Mouse (Mus musculus) heart, postnatal 4 days (tissue): Measurements from ENCODE around the gene Mok. TPM values are rescaled to one million over a fixed set of nuclear protein-coding genes. Genes with fewer than 3 reads are reported as not detected.
A peak's percentile ranks its signal among the peaks of the same experiment; 100 is the strongest.
"Not testable (repeated sequence)": the region's sequence is repeated elsewhere in the genome, so short reads cannot be mapped to it uniquely, and the experiment has no call there.

Experiments
- DNase-seq: peaks from one replicate; pipeline ENCODE4 v3.0.0; 2021
- total RNA-seq, 2 experiments: library from RNA; stranded (reverse); gene quantifications; 2 replicates each; pipeline ENCODE4 v1.2.3; 2021

The Mok gene
- 1 to 10 TPM; 1.3 to 1.6 TPM for total RNA-seq

DNA sequence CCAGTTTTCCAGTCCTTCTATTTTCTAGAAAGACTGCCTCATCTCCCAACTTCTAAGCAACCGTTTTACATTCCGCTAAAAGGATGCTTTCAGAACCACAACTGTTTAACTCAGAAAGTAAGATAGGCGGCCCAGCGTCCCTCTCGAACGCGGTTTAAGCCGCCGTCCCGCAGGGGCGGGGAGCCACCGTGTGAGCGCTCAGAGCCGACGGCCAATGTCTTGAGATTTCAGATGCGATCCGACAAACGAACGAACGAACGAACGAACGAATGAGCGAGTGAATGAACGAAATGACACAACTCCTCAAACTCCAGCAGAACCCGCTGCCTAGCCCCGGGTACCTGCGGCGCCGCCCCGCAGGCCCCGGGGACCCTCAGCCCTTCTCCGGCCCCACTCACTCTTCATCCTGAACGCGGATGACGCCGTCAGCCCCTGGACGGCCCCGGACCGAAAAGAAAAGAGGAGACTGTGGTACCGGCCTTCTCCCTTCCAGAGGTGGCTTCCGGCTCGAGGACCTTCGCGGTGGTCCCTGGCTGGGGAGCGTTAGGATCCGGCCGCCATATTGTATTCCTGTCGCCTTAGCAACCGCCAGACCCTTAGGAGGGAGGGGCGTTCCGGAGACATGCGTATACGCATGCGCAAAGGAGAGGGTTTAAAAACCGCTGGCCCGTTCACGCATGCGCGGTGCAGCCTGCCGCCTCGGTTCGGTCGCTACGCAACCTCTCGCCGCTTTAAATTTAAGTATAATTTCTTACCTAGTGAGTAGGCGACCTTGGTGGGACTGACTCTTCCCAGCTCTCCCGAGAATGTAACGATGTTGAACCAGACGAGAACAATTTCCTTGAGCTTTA is at the start of gene Mok:
Gene Mok (minus strand): TSS at position 592 of the 851 bp plus-strand sequence.
- peak; percentile 98 for DNase-seq

DNA sequence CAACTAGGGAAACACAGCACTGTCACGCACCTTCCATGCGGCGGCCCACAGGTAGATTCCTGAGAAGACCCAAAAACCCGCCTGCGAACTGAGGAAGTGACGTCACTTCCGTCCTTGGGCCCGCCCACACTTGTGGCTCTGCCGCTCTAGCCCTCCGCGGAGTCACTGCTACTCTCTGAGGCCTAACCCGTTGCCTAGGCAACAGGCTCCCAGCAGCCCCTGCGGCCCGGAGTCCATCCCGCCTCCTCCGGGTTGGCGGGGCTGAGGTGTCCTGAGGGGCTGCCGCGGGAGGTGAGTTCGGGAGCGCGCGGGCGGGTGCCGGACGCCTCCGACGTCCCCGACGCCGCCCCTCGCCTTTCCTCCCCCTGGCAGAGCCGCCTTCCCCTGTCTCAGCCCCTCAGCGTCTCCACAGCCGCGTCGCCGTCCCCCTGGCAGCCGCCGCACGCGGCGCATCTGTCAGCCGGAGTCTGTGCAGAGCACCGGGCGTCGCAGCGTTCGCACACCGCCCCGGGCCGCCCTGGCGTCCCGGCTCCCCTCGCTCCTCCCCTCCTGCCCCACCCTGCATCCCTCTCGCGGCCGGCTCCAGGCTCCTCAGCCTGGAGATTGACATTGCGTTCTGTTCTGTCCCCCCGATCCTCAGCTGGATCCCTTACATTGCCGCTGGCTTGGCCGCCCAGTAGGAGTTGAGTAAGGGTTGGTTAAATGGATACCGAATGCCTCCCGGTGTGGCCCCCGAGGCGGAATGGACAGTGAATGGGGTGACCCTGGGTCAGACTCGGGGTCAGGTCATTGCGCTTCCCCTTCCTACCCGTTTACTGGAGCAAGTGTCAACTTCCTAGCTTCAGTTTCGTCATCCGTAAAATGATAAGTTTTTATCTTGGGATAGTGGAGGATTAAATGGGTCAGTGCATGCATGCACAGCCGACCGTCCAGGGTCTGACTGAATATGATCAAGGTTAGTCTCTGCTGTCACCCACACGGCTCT is 48.6 kb upstream of the Mok start, which contains the start of the genes Cinp and Tecpr2:
Gene Cinp (minus strand): TSS at position 110 of the 985 bp plus-strand sequence.
Gene Tecpr2 (plus strand): TSS at position 229 of the 985 bp plus-strand sequence.
- peak; percentile 96 for DNase-seq

DNA sequence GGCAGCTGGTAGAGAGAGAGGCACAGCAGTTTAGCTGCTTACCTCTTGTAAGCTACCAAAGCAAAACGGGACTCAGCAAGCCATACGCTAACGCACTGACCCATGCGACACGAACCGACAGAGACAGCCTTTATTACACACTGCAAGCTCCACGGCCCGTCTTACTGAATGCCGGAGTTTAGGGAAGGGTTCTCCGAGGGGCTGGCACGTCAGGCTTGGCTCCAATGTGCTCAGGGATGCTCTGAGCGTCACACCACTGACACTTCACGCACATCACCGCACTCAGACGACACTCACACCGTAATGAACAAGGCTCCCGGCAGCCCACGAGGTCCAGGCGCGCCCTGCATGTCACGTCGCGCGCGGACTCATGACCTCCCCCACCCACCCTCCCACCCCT is 47.9 kb upstream of the Mok start:
- DNase-seq = no peak

DNA sequence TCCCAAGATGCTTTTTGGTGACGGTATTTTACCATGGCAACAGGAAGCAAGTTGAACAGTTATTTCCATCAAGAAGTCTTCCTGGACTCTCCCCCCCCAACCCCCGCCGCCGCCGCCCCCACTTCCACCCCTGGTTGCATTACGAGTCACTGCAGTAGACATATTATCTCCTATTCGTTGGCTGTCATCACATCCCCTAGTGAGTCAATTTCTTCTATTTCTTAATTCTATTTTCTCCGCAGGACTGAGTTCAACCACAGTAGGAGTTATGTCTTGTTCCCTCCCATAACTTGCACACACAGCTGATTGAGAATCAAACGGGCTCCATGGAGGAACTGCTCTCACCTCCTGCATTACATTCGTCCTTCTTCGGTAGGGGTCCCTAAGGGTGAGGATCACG is 47.4 kb upstream of the Mok start:
- no peak for DNase-seq

DNA sequence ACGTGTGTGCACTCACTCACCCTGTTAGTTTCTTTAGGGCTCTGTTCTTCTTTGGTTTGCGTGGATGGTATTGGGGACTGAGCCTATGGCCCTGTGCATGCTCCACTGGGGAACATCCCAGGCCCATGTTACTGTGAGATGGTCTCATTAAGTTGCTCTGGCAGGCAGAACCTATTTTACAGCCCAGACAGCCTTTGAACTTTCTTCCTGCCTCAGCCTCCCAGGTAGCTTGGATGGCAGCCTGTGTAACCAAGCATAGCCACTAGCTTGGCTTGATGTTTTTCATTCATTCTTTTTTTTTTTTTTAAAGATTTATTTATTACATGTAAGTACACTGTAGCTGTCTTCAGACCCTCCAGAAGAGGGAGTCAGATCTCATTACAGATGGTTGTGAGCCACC is 44.5 kb upstream of the Mok start:
- no peak for DNase-seq

DNA sequence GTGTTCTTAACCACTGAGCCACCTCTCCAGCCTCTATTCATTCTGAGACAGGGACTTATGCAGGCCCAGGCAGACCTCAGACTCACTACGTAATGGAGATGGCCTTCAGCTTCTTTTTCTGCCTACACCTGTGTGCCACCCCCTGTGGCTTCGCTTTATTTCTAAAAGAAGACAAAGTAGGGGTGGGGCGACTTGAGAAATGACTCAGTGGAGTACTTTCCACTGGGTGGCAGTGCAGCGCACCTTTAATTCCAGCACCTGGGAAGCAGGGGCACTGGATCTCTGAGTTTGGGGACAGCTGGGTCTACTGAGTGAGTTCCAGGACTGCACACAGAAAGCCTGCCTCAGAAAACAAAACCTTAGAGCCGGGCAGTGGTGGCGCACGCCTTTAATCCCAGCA is 41.6 kb upstream of the Mok start:
- DNase-seq = no peak

DNA sequence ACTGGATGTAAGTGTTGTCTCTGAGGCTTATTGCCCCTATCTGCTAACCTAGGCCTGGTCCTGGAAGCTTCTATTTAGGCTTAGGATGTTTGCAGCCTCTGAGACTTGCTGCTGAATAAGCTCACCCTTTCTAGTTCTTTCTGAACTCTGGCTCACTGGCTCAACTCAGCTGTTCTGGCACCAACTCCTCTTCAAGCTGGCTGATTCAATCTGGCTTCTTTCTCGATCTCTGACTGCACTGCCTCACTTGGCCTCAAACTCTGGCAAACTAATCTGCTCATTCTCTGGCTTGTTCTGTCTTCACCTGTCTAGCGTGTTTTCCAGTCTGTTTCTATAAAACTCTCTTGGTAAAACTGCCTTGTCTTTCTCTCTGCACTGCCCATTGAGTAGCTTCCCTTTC is 34.6 kb upstream of the Mok start:
- DNase-seq = no peak

DNA sequence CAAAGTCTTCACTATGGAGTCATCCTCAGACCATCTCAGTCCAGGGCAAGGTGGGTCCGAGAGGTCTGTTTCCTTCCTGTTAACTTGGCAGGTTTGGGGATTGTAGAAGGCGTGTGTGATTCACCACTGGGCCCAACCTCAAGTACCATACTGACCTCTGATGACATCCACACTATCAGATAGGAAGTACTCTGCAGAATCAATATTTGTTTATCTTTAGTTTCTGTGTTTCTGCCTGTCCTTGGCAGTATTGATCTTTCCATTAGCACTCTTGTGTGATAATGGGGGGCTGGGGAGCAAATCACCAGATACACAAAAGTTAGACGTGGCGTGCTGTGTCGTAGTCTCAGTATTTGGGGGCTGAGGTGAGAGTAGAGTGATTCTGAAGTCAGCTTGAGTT is 30.5 kb upstream of the Mok start:
- DNase-seq = no peak

DNA sequence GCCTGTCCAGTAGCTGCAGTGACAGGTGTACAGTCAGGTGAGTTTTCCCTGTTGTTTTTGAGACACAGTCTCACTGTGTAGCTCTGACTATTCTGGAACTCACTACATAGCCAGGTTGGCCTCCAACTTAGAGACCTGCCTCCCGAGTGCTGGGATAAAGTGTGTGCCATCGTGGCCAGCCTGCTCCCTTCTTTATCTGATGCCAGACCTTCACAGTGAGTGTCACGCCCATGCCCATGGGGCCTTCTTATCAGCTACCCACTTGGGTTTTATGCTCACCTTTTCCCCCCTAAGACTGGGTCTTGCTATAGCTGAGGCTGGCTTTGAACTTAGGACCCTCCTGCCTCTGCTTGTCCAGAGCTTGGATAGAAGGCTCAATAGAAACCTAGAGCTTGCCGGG is 29.4 kb upstream of the Mok start:
- no peak for DNase-seq

DNA sequence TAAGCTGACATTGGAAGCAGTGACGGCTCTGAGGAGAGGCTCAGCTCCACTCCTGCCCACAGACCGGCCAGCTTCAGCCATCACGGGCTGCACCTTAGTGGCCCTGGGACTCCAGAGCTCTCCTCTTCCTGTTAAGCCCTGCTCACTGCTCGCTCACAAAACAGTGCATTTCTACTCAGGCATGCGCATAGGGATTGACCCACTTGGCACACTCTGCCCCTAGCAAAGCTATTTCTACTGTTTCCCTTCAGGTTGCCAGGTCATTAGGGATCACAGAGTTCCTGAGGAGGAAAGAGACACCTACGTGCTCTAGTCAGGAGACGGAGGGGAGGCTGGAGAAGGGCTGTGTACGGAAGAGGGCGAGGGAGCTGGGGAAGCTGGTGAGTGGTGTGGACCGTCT is 25.2 kb upstream of the Mok start:
- DNase-seq = no peak

DNA sequence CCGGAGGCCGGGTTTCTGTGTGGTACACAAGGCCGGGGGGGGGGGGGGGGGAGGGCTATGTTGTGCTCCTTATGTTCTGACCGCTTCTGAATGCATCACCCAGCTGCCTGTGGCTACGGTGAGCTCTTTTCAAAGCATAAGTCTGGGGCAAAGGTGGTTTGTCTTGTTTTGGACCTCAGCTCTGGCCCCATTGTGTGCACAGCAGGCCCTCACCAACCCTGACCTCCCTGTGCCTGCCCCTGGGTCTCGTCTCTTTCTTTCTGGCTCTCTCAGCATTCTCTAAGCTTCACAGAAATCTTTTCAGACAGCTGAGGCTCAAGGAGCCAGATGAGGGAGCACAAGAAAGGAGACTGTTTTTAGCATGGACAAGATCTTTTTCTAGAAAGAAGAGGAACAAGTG is 24.8 kb upstream of the Mok start:
- DNase-seq = no peak

DNA sequence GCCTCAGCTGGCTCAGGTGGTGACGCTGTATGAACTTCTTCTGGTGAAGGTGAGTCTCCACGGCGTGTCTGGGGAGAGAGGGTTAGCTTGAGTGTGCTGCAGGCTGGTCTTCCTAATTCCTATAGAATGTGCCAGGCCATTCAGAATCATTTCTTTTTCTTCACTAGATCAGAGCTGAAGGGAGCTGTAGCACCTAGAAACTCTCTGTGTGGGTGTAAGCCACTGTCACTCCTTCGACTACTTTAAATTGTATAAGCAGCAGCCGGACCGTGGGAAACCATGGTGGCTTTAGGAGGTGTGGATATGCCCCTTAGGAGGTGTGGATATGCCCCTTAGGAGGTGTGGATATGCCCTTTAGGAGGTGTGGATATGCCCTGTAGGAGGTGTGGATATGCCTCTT is 23.3 kb upstream of the Mok start:
- no peak for DNase-seq

DNA sequence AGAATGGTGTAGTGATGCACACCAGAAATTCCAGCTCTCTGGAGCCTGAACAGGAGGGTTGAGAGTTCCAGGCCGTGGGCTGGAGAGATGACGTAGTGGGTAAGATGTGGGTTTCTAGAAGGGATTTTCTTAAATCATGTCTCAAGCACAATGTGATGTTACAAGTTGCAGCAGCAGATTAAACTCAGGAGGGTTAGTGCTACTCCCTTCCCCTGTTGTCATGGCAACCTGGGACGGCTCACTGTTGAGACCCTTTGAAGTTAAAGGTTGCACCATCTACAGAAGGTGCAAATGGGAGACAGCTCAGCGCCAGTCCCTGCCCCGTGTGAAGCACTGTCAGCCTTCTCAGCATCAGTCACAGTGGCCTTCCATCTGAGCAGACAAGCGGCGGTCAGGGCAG is 20.5 kb upstream of the Mok start:
- DNase-seq = no peak

DNA sequence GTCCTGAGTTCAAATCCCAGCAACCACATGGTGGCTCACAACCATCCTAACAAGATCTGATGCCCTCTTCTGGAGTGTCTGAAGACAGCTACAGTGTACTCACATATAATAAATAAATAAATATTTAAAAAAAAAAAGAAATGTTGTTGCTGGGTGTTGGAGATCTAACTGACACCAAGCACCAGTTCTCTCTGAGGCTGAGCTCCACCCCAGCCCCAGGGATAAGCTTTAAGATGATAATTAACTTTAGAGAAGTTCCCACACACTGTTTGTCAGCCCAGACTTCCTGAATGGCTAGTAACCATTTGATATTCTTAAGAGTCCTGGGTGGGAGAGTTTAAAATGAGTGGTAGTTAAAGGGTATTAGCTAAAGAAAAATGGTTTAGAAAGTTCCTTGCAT is 19.6 kb upstream of the Mok start:
- DNase-seq = no peak

DNA sequence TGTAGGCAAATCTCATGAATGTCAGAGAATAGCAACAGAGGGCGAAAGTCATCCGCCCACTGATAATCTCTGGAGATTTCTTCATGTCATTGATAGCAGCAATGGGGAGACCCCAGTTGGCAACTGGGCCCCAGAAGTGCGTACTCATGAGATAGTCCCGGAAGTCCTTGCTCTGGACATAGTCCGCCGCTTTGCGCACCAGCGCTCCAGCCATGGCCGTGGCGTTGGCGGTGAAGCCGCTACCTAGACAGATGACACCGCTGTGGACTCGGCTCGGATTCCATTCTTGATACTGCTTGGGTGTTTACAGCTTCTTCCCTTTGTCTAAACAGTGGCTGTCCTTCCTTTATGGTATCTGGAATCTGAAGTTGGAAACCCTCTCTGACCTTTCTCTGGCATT is 17.9 kb upstream of the Mok start:
- not testable (repeated sequence) for DNase-seq

DNA sequence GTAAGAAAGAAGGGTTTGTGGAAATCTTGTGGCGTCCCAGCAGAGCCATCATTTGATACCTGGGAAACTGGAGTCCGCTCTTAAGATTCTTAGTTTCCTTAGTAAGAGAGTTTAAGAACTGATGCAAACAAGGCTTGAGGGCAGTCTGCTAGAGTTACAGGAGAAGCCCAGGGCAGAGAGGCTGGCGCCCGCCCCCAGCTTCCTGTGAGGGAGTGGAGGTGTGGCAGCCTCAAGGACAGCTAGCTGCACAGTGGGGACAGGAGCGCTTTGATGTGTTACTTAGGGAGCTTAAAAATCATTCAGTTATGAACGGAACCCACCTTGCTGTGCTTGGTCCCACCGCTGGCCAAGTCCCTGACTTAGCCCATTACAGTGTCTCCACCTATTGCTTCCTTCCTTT is 16.5 kb upstream of the Mok start:
- DNase-seq = no peak

DNA sequence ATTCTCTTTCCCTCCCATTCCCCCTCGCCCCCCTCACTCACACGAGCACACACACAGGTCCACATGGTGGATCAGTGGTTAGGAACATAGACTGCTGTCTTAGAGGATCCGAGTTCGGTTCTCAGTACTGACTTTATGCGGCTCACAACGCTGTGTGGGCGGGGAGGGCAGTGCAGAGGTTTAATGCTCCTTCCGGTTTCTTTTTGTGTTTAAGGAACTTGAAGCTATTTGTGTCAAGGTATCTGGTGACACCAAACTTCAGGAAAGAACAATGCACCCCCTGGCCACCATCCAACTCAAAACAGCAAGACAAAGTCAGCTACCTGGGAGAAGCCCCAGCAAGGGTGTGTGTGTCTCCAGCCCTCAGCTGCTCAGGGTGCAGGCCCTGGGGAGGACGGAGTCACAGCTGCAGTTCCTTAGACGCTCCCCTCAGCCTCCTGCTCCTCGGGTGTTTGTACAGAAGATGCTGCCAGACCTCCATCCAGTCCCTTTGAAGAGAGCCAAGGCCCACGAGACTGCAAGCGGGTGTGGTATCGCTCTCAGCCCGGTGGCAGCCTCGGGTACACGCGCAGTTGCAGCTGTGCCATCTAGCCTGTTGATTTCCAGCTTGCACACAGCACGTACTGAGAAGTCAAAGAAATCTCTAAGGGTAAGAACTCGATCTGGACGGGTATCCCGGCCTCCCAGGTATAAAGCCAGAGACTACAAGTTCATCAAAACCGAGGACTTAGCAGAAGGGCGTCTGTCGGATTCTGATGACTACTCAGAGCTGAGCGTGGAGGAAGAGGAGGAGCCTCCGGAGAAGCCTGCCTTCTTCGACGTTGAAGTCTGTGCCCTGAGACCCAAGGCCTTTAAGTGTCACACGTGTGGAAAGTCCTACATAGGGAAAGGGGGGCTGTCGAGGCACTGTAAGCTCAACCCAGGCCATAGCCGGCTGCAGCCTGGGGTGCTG is 14.3 kb upstream of the Mok start:
- no peak for DNase-seq

DNA sequence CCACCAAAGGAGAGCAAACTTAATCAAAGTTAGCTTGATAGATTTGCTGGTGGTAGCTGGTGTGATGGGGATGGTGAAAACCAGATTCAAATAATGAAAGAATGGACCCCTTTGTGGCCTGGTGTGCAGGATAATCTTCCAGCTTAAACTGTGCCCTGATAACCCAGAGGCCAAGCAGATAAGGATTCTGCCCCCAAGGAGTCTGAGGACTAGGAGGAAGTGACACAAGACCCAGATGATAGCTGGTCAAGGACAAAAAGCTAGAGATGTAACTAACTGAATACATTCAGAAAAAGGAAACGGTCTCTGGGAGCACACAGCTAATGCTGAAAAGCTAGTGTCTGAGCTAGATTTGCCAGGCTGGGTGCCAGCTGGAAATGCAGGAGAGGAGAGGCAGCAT is 11.2 kb upstream of the Mok start:
- DNase-seq = no peak

DNA sequence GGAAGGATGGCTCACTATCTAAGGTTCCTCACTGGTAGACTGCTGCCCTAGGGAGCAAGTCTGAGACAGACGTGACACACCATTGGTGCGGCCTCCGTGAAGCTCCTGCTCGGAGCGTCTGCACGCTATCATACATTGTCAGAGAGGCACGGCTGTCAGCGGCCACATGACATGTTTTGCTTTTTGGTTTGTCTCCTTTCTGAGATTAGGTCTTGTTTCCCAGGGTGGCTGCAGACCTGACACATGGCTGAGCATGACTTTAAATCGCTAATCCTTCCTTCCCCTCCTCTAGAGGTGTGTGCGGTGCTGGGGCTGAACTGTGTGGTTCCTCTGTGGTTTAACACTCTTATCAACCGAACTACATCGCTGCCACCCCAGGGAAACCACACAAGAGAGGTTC is 10.7 kb upstream of the Mok start:
- DNase-seq = no peak

DNA sequence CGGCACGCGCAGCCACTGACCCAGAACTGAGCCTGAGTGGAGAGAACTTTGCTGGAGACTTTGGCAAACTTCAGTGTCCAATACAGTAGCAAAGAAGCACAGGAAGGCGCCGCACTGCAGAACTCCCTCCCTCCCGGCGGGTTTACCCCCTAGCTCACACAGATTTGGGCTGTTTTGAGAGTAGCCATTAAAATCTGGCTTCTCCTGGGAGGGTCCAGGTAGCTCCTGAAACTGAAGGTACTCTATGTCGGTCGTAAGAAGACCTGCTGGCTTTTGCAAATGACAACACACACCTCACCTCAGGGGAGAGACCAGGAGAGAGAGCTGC is 10.2 kb upstream of the Mok start:
- no peak for DNase-seq

DNA sequence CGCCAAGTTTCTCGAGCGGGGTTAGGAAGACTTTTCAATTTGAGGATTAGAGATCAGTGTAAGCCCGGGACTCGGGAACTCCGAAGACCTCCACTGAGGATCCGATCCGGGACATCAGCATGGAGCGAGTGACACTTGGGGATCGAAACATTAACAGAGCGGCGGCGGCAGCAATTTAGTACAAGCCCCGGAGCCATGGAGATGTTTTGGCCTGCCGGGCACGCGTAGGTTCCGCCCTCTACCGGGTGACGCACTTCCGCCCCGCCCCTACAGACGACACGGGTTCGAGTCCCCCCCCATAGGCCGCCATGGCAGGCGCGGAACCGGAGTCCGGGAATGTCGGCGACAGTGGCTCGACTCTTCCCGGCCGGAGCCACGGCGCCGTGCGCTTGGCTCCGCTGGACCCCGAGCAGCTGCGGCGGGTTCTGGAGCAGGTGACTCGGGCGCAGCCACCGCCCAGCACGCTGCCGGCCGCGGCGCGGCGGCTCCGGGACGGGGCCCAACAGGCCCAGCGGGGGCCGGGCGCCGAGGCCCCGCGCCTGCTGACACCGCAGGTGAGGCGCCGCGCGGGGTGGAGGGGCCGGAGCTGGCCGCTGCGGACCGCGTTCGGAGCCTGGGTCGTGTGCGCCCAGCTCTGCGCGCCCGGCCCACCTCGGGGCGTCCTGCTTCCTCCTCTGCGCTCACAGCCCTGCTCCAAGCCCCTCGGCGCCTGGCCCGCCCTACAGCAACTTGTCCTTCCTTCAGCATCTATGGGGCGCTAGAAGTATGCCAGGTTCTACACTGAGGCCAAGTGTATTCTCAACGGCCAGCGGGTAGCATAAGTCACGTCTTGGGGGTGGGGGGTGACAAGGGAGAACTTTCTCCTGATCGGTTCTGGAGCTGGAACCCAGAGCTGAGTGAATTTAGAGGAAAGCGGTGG is 9.5 kb upstream of the Mok start, which contains the start of gene Zfp839:
Gene Zfp839 (plus strand): TSS at position 244 of the 919 bp plus-strand sequence.
- peak; percentile 88 for DNase-seq
